Mouse (Mus musculus) G1E (cell line): ENCODE measurements around the gene Piwil1.

Experiments used
- CTCF ChIP-seq: IDR thresholded peaks from 2 replicates; pipeline ENCODE4 v1.5.1; 2012; ENCODE audit warnings: low read depth, low read length, inconsistent platforms, mixed read lengths
- GATA1 ChIP-seq: IDR thresholded peaks from 2 replicates; pipeline ENCODE4 v1.6.1; 2012; ENCODE audit warnings: borderline replicate concordance, low read length, inconsistent platforms, mixed read lengths
- POLR2AphosphoS5 ChIP-seq: IDR thresholded peaks from 2 replicates; pipeline ENCODE4 v1.6.1; 2012; ENCODE audit warnings: low read depth, low read length, inconsistent platforms; ENCODE audit not compliant: insufficient replicate concordance
- TAL1 ChIP-seq: conservative IDR thresholded peaks from 2 replicates; pipeline ENCODE4 v1.6.1; 2012; ENCODE audit warnings: low read depth, low read length, inconsistent platforms, mixed read lengths

GRCm38 (mm10) chr5:128781621-128782020 lies 79.3 kb downstream of the Piwil1 start:
- TF ChIP-seq GATA1 (no peak), CTCF (no peak), TAL1 (no peak), POLR2AphosphoS5 (no peak)
